Mouse (Mus musculus): ENCODE results near the gene Ndufa4. TPM values are rescaled to one million over a fixed set of nuclear protein-coding genes. Genes with fewer than 3 reads are reported as not detected.

Gene Ndufa4
- 1,511 and 2,739 TPM in 2 replicates for polyA plus RNA-seq (2015; fragmentation: Nextera tagmentation; extraction: Ambion mirVana)

DNA sequence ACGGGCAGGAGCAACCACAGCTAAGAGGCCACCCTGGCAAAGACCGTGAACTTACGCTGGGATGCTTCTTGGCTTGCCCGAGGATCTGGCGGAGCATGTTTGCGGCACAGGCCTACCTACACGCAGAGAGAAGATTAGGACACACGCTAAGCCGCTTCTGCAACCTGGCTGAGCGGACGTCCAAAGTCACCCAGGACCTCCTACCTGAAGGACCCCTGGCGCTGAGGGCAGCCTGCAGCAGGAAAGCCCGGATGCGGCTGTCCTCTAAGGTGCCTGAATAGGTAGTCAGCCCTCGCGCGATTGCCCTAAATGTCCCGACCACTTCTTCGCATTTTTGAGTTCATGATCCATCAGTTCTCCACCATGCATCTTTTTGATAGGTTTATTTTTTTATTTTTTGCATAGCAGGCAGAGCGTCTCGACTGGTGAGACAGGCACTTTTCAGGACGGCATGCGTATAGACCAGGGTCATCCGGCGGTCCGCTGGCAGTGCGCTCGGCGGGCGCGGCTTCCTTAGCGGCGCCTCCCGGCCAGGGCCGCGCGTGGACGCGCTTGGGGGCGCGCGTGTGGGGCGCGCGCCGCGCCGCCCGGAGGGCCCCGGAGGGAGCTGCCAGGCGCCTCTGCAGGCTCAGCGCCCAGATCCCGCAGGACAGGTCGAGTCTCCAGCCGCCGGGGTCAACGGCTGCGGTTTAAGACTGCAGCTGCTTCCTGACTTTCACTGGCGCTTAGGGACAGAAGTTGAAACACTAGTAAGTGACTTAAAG is at the start of gene Ndufa4, which contains the start of gene Phf14:
Ndufa4 (minus strand) TSS at position 229 of the 764 bp plus-strand sequence.
Phf14 (plus strand) TSS at position 541 of the 764 bp plus-strand sequence.

Other genes with a start within 250 kb of the Ndufa4 start
- gene Phf14, start 312 bp upstream of the Ndufa4 start, polyA plus RNA-seq (2015; fragmentation: Nextera tagmentation; extraction: Ambion mirVana) = 51.5 and 62.8 TPM in 2 replicates

Data from adrenal gland, postnatal 0 days (tissue).